Mouse (Mus musculus): ENCODE measurements at regions not wholly inside any gene's neighbourhood (a gene's known extent, or its start where the extent isn't known, plus 50 kb on each side); places are given as distances from the start of the nearest gene placed in this dataset.

DNA sequence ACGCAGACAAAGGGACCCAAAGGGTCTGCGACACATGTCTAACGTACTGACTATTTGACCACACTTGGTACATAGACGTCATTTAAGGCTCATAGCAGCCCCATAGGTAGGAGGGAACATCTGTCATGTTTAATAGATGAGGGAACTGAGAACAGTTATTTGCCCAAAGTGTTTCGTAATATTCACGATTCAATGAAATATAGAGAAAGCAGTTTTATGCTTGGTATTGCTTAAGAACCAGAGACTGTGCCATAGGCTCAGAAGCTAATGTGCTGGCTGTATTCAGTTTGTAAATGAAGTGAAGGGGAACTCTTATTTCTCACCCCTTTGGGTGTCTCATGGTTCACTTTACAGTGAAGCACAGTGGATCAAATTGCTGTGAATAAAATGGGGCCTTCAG is 65.7 kb upstream of the Plxnc1 start:
- no peak overlapping the region for H3K9ac ChIP-seq (ENCODE audit: low read depth, poor library complexity, severe bottlenecking)
- TF ChIP-seq EP300 (IDR thresholded peaks at IDR 0.05; ENCODE audit: insufficient read depth, low read depth, low read length) (no peak), CTCF (IDR thresholded peaks at IDR 0.05; ENCODE audit: low read depth, low read length) (no peak), POLR2A (IDR thresholded peaks at IDR 0.05; ENCODE audit: insufficient read depth, low read length) (no peak)
- no peaks in the 10 kb centered on the region for H3K4me1 ChIP-seq (ENCODE audit: control insufficient read depth, insufficient read depth, low read length)
- H3K36me3 ChIP-seq (ENCODE audit: control insufficient read depth, insufficient read depth, low read length, poor library complexity, severe bottlenecking) = no peaks in the 10 kb centered on the region
- no peak overlapping the region for H3K27ac ChIP-seq (ENCODE audit: insufficient read depth, low read length)
- H3K4me3 ChIP-seq (ENCODE audit: low read depth, low read length) = no peak overlapping the region
- H3K9me3 ChIP-seq (replicated peaks; ENCODE audit: control insufficient read depth, insufficient read depth, low read length, poor library complexity, severe bottlenecking) = no peaks in the 10 kb centered on the region
- H3K27me3 ChIP-seq (ENCODE audit: control insufficient read depth, insufficient read depth, low read length, poor library complexity, severe bottlenecking) = no peaks in the 10 kb centered on the region

DNA sequence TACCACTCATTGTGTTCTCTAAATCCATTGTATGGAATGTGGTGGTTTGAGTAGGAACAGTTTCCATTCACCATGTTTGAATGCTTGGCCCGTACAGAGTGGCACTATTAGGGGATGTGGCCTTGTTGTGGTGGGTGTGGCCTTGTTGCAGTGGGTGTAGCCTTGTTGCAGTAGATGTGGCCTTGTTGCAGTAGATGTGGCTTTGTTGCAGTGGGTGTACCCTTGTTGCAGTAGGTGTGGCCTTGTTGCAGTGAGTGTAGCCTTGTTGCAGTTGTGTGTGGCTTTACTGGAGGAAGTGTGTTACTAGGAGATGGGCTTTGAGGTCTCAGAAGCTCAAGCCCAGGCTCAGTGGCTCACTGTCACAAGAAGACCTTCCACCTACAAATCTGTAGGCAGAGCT is 64.4 kb upstream of the Plxnc1 start:
- Histone ChIP-seq H3K9me3 (replicated peaks; ENCODE audit: control insufficient read depth, insufficient read depth, low read length, poor library complexity, severe bottlenecking) (no peaks in the 10 kb centered on the region), H3K36me3 (ENCODE audit: control insufficient read depth, insufficient read depth, low read length, poor library complexity, severe bottlenecking) (no peaks in the 10 kb centered on the region), H3K27me3 (ENCODE audit: control insufficient read depth, insufficient read depth, low read length, poor library complexity, severe bottlenecking) (no peaks in the 10 kb centered on the region), H3K4me1 (ENCODE audit: control insufficient read depth, insufficient read depth, low read length) (no peaks in the 10 kb centered on the region), H3K27ac (ENCODE audit: insufficient read depth, low read length) (no peak overlapping the region), H3K9ac (ENCODE audit: low read depth, poor library complexity, severe bottlenecking) (no peak overlapping the region), H3K4me3 (ENCODE audit: low read depth, low read length) (no peak overlapping the region)
- no peak for TF ChIP-seq CTCF (IDR thresholded peaks at IDR 0.05; ENCODE audit: low read depth, low read length)
- no peak for TF ChIP-seq POLR2A (IDR thresholded peaks at IDR 0.05; ENCODE audit: insufficient read depth, low read length)
- TF ChIP-seq EP300 (IDR thresholded peaks at IDR 0.05; ENCODE audit: insufficient read depth, low read depth, low read length) = no peak

DNA sequence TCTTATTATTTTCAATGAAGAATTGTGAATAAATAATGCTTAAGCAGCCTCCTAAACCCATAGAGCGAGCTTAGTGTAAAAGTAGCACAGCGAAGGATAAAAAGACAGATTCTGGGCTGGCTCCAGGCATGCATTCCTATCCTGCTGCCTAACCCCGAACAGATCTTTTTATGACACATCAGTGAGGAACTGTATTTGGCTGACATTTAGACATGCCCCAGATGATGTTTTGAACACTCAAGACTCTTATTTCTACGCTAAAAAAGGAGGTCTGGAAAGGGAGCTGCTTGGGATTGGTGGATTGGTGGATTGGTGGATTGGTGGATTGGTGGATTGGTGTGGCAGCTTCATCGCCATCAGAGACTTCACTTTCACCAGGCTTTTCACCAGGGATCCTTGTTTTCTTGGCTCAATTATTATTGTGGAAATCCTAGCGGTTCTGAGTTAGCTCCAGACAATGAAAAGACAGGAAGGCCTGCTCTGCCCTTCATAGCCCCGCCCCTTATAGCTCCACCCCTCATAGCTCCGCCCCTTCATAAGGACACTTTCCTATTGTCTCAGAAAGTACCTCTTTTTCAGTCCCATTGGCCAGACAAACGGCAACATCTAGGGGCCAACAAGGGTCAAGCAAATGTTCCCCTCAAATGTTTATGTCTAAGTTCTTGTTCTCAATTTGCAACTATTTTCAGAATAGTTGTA is 59.6 kb upstream of the Plxnc1 start:
- Histone ChIP-seq H3K4me3 (ENCODE audit: low read depth, low read length) (no peak overlapping the region), H3K9ac (ENCODE audit: low read depth, poor library complexity, severe bottlenecking) (no peak overlapping the region), H3K36me3 (ENCODE audit: control insufficient read depth, insufficient read depth, low read length, poor library complexity, severe bottlenecking) (no peaks in the 10 kb centered on the region), H3K4me1 (ENCODE audit: control insufficient read depth, insufficient read depth, low read length) (no peaks in the 10 kb centered on the region), H3K9me3 (replicated peaks; ENCODE audit: control insufficient read depth, insufficient read depth, low read length, poor library complexity, severe bottlenecking) (no peaks in the 10 kb centered on the region), H3K27me3 (ENCODE audit: control insufficient read depth, insufficient read depth, low read length, poor library complexity, severe bottlenecking) (no peaks in the 10 kb centered on the region), H3K27ac (ENCODE audit: insufficient read depth, low read length) (no peak overlapping the region)
- no peak for TF ChIP-seq EP300 (IDR thresholded peaks at IDR 0.05; ENCODE audit: insufficient read depth, low read depth, low read length)
- no peak for TF ChIP-seq POLR2A (IDR thresholded peaks at IDR 0.05; ENCODE audit: insufficient read depth, low read length)
- no peak for TF ChIP-seq CTCF (IDR thresholded peaks at IDR 0.05; ENCODE audit: low read depth, low read length)

DNA sequence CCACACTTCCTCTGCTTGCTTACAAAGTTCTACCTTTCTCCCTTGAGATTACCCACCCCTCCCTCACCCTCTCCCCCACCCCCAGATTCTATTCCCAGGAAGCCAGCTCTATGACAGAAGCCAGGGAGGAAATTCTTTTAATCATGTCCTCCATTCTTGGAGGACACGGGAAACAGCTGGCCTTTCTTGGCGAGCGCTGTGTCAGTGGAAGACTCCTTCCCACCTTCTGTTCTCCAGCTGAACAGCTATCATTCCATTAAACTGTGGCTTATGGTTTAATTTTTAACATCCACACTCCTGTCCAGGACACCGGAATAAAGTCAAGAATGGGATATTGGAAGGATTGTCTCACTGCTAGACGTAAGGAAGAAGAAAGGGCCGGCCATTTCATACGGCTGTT is 59.0 kb upstream of the Plxnc1 start:
- no peak overlapping the region for H3K4me3 ChIP-seq (ENCODE audit: low read depth, low read length)
- no peaks in the 10 kb centered on the region for H3K36me3 ChIP-seq (ENCODE audit: control insufficient read depth, insufficient read depth, low read length, poor library complexity, severe bottlenecking)
- H3K4me1 ChIP-seq (ENCODE audit: control insufficient read depth, insufficient read depth, low read length) = no peaks in the 10 kb centered on the region
- no peak for TF ChIP-seq CTCF (IDR thresholded peaks at IDR 0.05; ENCODE audit: low read depth, low read length)
- no peak for TF ChIP-seq EP300 (IDR thresholded peaks at IDR 0.05; ENCODE audit: insufficient read depth, low read depth, low read length)
- TF ChIP-seq POLR2A (IDR thresholded peaks at IDR 0.05; ENCODE audit: insufficient read depth, low read length) = no peak
- no peak overlapping the region for H3K27ac ChIP-seq (ENCODE audit: insufficient read depth, low read length)
- H3K9ac ChIP-seq (ENCODE audit: low read depth, poor library complexity, severe bottlenecking) = no peak overlapping the region
- no peaks in the 10 kb centered on the region for H3K27me3 ChIP-seq (ENCODE audit: control insufficient read depth, insufficient read depth, low read length, poor library complexity, severe bottlenecking)
- H3K9me3 ChIP-seq (replicated peaks; ENCODE audit: control insufficient read depth, insufficient read depth, low read length, poor library complexity, severe bottlenecking) = no peaks in the 10 kb centered on the region

DNA sequence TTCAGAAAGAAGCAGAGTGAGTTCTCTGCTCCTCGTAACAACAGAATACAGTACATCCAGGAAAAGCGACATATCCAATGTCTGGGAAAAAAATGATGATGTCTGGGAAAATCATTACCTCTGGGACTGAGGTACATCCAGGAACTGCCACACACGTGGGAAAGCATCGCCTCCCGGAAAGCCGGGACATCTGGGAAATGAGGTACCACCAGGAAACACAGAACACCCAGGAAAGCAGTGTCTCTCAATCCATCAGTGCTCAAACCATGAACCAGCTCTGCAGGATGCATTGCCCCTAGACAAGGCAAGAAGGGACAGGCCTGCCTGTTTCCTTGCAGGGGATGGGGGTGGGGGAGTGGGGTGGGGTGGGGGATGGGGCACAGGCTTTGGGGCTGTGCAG is 57.0 kb upstream of the Plxnc1 start:
- TF ChIP-seq POLR2A (IDR thresholded peaks at IDR 0.05; ENCODE audit: insufficient read depth, low read length) = no peak
- TF ChIP-seq EP300 (IDR thresholded peaks at IDR 0.05; ENCODE audit: insufficient read depth, low read depth, low read length) = no peak
- TF ChIP-seq CTCF (IDR thresholded peaks at IDR 0.05; ENCODE audit: low read depth, low read length) = no peak
- H3K4me1 ChIP-seq (ENCODE audit: control insufficient read depth, insufficient read depth, low read length) = no peaks in the 10 kb centered on the region
- H3K27ac ChIP-seq (ENCODE audit: insufficient read depth, low read length) = no peak overlapping the region
- no peaks in the 10 kb centered on the region for H3K36me3 ChIP-seq (ENCODE audit: control insufficient read depth, insufficient read depth, low read length, poor library complexity, severe bottlenecking)
- no peaks in the 10 kb centered on the region for H3K27me3 ChIP-seq (ENCODE audit: control insufficient read depth, insufficient read depth, low read length, poor library complexity, severe bottlenecking)
- H3K9me3 ChIP-seq (replicated peaks; ENCODE audit: control insufficient read depth, insufficient read depth, low read length, poor library complexity, severe bottlenecking) = no peaks in the 10 kb centered on the region
- no peak overlapping the region for H3K4me3 ChIP-seq (ENCODE audit: low read depth, low read length)
- H3K9ac ChIP-seq (ENCODE audit: low read depth, poor library complexity, severe bottlenecking) = no peak overlapping the region

DNA sequence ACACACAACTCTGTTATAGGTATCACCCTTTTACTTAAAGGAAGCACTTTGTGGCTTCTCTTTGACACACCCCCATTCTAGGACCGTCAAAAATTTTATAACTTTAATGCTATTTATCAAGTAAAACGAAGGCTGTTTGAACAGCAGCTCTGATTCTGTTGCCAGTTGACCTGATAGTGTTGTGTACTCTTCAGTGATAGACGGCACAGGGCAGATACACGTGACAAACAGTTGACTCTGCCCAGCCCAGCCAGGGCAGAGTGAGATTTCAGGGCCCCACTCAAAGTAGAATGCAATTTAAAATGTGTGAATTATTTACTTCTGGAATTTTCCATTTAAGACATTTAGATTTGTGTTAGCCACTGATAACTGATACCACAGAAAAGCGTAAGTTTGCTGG is 55.1 kb upstream of the Plxnc1 start:
- Histone ChIP-seq H3K4me3 (ENCODE audit: low read depth, low read length) (no peak overlapping the region), H3K9ac (ENCODE audit: low read depth, poor library complexity, severe bottlenecking) (no peak overlapping the region), H3K9me3 (replicated peaks; ENCODE audit: control insufficient read depth, insufficient read depth, low read length, poor library complexity, severe bottlenecking) (no peaks in the 10 kb centered on the region), H3K4me1 (ENCODE audit: control insufficient read depth, insufficient read depth, low read length) (no peaks in the 10 kb centered on the region), H3K27me3 (ENCODE audit: control insufficient read depth, insufficient read depth, low read length, poor library complexity, severe bottlenecking) (no peaks in the 10 kb centered on the region), H3K27ac (ENCODE audit: insufficient read depth, low read length) (no peak overlapping the region), H3K36me3 (ENCODE audit: control insufficient read depth, insufficient read depth, low read length, poor library complexity, severe bottlenecking) (no peaks in the 10 kb centered on the region)
- no peak for TF ChIP-seq EP300 (IDR thresholded peaks at IDR 0.05; ENCODE audit: insufficient read depth, low read depth, low read length)
- TF ChIP-seq POLR2A (IDR thresholded peaks at IDR 0.05; ENCODE audit: insufficient read depth, low read length) = no peak
- no peak for TF ChIP-seq CTCF (IDR thresholded peaks at IDR 0.05; ENCODE audit: low read depth, low read length)

Data from ES-Bruce4 (cell line).